Mouse (Mus musculus): Measurements from ENCODE around the gene Chmp4b.

DNA sequence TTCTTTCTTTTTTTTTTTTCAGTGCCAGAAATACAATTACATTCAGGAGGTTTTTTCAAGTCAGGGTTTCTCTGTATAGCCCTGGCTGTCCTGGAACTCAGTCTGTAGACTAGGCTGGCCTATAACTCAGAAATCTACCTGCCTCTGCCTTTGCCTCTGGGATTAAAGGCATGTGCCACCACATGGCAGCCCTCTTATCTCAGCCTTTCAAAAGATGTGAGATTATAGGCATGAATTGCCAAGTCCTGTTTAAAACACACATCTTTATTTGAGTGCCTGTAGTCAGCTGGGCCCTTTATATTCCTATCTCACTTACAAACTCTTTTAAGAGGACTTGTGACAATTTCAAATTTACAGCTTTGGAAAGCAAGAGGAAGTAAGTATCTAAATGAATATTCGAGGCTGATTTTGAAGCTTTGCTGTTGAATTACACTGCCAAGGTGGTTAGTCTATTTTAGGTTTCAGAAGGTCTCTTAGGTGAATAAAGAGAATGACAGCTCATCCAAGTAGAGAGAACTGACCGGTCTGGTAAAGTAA lies 4.4 kb downstream of the Chmp4b start:
- no peak for TF ChIP-seq POLR2A (IDR thresholded peaks at IDR 0.05; ENCODE audit: insufficient read depth, low read length)
- no peak for TF ChIP-seq CTCF (IDR thresholded peaks at IDR 0.05; ENCODE audit: low read depth, low read length)
- TF ChIP-seq EP300 (IDR thresholded peaks at IDR 0.05; ENCODE audit: insufficient read depth, low read depth, low read length): no peak
